Mouse (Mus musculus): ENCODE results near the gene Ift20. TPM values are rescaled to one million over a fixed set of nuclear protein-coding genes. Genes with fewer than 3 reads are reported as not detected.
"Not testable (repeated sequence)": the region's sequence is repeated elsewhere in the genome, so short reads cannot be mapped to it uniquely, and the experiment has no call there.

Ift20 gene
- total RNA-seq, 2 experiments from 2014 or later: 78.1 to 87.4 TPM

DNA sequence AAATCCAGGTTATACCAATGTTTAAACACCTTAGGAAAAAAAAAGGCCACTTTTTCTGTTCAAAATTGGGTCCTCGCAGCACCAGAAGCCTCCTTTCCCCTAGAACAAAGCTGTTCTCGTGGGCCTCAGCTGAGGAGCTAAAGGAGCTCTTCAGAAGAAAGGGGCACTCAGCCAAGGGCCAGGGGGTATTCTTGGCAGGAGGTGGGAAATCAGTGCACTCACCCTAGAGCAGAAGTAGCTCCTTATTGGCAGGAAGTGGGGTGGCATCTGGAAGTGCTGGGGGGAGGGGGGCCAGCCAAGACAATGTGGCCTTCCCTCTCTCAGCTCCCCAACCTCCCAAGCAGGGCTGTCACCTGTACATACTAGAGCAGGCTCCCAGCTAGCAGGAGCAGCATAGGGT lies 11.3 kb upstream of the Ift20 start:
- DNase-seq (ENCODE audit: extremely low spot score in 1 of 2, low spot score in 2 of 2): no peak
- no peak for TF ChIP-seq CTCF (IDR thresholded peaks at IDR 0.05)
- intact Hi-C loops (cut with DNase I): no loop called here
- Histone ChIP-seq H3K27ac (no peak overlapping the region; the same call in 1 of the 2 replicates), H3K4me3 (no peak overlapping the region)

DNA sequence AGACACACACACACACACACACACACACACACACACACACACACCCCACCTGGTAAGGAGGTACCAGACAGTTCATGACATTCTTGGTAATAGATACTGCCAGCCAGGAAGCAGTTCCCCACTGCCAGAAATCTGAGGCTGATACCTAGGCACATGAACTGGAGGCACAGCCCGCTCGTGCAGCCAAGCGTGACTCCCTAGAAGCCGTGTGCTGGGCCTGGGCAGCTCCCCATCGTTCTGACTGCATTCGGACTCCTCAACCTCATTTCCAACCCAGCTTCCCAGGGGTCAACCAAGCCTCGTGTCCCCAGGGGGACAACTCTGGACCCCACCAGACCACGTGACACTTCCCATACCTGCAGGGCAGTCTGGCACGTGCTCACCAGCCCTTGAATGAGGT lies 7.4 kb upstream of the Ift20 start:
- Histone ChIP-seq H3K27ac (no peak overlapping the region), H3K4me3 (no peak overlapping the region)
- TF ChIP-seq CTCF (IDR thresholded peaks at IDR 0.05): no peak
- no peak for DNase-seq (ENCODE audit: extremely low spot score in 1 of 2, low spot score in 2 of 2)
- intact Hi-C loops (cut with DNase I): no loop called here

DNA sequence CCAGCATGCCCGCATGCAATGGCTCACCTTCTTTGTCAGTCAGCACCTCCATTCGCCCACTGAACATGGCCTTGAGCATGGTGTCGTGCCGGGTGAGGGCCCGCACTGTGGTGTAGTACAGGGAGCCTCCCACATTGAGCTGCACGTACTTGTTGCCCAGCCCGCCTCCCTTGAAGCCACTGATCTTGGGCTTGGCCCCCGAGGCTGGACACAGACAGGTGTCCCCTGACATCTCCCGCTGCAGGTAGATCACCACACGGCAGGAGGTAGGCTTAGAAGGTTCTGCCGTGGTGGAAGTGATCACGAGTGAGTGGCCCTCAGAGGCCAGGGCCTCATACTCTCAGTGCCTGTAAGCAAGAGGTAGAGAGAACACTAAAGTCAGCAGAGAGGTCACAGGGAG lies 6.2 kb upstream of the Ift20 start:
- no peak for DNase-seq (ENCODE audit: extremely low spot score in 1 of 2, low spot score in 2 of 2)
- intact Hi-C loops (cut with DNase I): no loop called here
- no peak for TF ChIP-seq CTCF (IDR thresholded peaks at IDR 0.05)
- Histone ChIP-seq H3K27ac (0 out of 2 replicates have a peak overlapping the region, but pooled peaks have one; percentile 15), H3K4me3 (no peak overlapping the region)

DNA sequence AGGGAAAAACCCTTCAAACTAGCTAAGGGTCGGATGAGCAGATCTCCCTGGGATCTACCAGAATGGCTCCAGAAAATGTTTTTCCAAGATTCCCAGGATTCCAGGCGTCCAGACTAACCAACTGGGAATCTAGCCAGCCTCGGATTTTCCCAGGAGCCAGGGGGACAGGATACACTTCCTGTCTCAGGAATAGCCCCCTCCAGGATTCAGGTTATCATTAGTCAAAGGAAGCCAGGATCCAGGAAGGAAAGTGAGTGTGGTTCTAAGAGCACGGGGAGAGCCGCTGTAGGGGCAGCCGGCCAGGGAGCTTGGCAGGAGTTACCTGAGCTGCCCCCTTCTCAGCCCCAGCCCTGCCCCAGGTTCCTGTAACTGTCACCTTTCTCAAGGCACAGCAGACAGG lies 5.1 kb upstream of the Ift20 start:
- H3K4me3 ChIP-seq: no peak overlapping the region
- TF ChIP-seq CTCF (IDR thresholded peaks at IDR 0.05): no peak
- intact Hi-C loops (cut with DNase I): no loop called here
- no peak for DNase-seq (ENCODE audit: extremely low spot score in 1 of 2, low spot score in 2 of 2)
- no peak overlapping the region for H3K27ac ChIP-seq

DNA sequence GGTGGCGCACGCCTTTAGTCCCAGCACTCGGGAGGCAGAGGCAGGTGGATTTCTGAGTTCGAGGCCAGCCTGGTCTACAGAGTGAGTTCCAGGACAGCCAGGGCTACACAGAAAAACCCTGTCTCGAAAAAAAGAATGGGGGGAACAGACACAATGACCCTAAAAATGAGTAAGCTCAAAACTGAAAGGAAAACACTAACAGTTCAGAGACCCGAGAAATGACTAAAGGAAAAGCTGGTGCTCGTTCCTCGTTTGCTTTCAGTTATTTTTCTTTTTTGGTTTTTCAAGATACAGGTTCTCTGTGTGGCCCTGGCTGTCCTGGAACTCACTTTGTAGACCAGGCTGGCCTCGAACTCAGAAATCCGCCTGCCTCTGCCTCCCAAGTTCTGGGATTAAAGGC lies 4.6 kb upstream of the Ift20 start:
- DNase-seq (ENCODE audit: extremely low spot score in 1 of 2, low spot score in 2 of 2); H3K4me3 ChIP-seq; H3K27ac ChIP-seq; intact Hi-C loops (cut with DNase I): not testable (repeated sequence)

DNA sequence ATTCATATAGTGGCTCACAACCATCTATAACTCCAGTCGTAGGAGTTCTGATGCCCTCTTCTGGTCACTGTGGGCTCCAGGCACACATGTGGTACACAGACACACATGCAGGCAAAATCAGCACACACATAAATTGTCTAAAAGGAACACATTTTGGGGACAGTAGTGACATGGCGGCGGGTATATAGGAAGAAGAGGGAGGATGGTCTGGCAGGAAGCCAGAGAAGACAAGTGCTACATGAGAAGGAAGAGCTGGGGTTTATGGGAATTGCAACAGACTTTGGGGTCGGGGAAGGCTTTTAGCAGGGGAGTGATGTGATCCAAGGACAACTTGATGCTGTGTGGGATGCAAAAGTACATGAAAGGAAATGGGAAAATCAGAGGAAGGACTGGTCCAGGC lies 1.6 kb upstream of the Ift20 start:
- DNase-seq (ENCODE audit: extremely low spot score in 1 of 2, low spot score in 2 of 2): no peak
- Histone ChIP-seq H3K4me3 (peak overlapping the region; percentile 96; the same call in 1 of the 2 replicates), H3K27ac (no peak overlapping the region; the same call in 1 of the 2 replicates)
- intact Hi-C loops (cut with DNase I): no loop called here
- TF ChIP-seq CTCF (IDR thresholded peaks at IDR 0.05): no peak; the same call in none of the 2 replicates

DNA sequence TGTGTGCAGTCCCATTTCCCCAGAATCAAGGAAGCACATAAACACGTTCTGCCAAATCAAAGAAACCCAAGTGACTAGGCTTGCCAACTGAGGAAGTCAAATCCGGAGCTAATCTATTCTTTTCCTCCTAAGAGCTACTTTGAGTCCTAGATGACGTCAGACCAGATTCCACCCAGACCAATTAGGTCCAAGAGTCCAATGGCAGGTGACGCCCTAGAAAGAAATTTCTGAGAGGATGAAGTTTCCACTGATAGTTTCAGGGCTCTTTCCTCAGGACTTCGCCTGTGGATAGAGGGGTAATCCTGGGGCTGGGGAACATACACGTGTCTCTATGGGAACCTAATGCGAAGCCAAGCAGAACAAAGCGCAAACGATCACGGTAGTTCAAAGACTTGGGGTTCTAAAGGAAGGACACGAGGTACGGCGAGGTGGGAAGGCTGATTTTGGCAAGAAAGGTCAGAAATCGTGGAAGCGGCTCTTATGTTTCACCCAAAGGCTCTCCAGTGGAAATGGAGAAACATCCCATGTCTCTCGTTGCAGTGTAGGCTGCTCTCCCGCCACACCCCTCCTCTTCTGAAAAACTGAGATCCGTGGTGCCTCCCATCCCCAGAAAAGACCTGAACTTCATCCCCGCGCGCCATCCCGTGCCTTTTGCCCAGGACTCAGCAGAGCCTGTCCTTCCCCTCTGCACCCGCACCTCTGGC lies 633 bp upstream of the Ift20 start:
- Histone ChIP-seq H3K4me3 (peak overlapping the region; percentile 96), H3K27ac (peak overlapping the region; percentile 84)
- no peak for DNase-seq (ENCODE audit: extremely low spot score in 1 of 2, low spot score in 2 of 2)
- intact Hi-C loops (cut with DNase I): loop anchor here (2.0 kb wide), 1 partner anchor 23 kb away; the partner anchor contains the start of genes Poldip2 and Tmem199
- TF ChIP-seq CTCF (IDR thresholded peaks at IDR 0.05): no peak

DNA sequence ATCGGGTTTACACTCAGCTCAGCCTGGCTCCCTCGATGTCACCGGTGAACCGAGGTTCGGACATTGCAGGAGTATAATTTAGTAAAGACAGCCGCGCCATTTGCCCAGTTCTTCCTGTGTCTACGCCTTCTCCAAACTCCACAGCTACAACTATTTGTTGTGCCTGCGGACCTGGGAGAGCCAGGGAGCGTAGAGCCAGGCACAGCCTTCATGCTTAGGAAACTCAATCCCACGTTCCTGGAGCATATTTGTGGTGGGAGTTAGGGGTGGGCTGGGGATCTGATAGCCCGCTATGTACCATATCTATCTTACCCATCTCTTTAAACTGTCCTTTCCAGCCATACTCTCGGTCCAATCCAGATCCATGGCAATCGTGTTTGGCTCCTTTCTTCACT lies 526 bp downstream of the Ift20 start:
- Histone ChIP-seq H3K27ac (peak overlapping the region; percentile 93), H3K4me3 (peak overlapping the region; percentile 96)
- intact Hi-C loops (cut with DNase I): loop anchor here (2.0 kb wide), 1 partner anchor 24 kb away; the partner anchor contains the start of genes Poldip2 and Tmem199
- DNase-seq (ENCODE audit: extremely low spot score in 1 of 2, low spot score in 2 of 2): no peak
- no peak for TF ChIP-seq CTCF (IDR thresholded peaks at IDR 0.05)

DNA sequence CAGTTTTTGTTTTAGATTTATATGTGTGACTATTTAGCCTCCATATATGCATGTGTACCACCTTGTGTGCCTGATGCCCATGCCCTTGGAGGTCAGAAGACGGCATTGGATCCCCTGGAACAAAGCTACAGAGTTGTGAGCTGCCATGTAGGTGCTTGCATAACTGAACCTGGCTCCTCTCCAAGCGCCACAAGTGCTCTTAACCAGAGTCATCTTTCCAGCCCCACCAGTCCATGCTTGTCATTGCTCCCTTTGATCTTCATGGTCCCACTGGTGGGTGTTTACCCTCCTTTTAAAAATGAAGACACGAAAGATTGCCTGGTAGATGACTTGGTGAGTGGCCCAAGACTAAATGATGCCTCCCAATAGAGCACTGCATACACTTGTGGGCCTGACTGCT lies 4.2 kb downstream of the Ift20 start:
- H3K4me3 ChIP-seq: no peak overlapping the region
- no peak for TF ChIP-seq CTCF (IDR thresholded peaks at IDR 0.05)
- intact Hi-C loops (cut with DNase I): no loop called here
- H3K27ac ChIP-seq: no peak overlapping the region
- no peak for DNase-seq (ENCODE audit: extremely low spot score in 1 of 2, low spot score in 2 of 2)

DNA sequence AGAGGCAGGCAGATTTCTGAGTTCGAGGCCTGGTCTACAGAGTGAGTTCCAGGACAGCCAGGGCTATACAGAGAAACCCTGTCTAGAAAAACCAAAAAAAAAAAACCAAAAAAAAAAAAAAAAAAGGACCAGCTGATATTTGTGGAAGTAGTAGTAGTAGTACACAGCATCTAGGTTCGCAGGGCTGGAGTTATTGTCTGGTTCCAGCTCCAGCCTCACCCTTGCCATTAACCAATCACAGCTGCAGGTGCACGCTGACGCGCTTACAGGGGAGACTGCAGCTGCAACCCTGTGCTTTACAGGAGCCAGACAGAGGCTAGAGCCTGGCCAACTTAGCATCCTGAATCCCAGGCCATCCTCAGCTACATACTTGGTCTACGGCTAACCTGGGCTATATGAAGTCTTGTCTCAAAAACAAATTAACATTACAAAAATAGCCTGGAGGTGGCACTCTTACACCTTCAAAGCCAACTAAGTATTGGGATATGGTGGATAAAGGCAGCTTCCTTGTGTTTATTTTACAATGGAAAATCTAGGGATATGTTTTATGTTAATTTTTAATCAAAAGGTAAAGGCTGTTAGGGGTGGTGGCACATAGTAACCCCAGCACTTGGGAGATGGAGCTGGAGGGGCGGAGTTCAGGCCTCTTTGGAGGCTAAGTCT lies 8.4 kb downstream of the Ift20 start:
- Histone ChIP-seq H3K4me3 (no peak overlapping the region), H3K27ac (no peak overlapping the region)
- intact Hi-C loops (cut with DNase I): no loop called here
- DNase-seq (ENCODE audit: extremely low spot score in 1 of 2, low spot score in 2 of 2): no peak
- peak; percentile 28; the same call in 1 of the 2 replicates for TF ChIP-seq CTCF (IDR thresholded peaks at IDR 0.05)

DNA sequence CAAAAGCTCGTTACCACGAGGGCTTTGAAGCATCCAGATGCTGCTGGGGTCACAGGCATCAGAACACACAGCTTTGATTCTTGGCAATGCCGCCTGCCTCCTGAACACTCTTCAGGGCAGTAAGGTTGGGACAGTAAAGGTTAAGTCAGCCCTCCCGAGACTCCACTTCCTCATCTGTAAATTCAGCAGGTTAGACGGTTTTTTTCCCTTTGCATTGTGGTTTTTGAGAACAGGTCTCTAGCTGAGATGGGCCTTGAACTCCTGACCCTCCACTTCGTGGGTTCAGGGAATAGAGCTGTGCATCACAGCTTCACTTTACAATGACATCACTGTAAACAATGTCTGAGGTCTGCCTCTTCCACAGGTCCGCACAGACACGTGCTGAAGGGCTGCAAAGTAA lies 9.0 kb downstream of the Ift20 start:
- TF ChIP-seq CTCF (IDR thresholded peaks at IDR 0.05): no peak
- intact Hi-C loops (cut with DNase I): no loop called here
- no peak overlapping the region for H3K27ac ChIP-seq
- DNase-seq (ENCODE audit: extremely low spot score in 1 of 2, low spot score in 2 of 2): no peak
- no peak overlapping the region for H3K4me3 ChIP-seq

DNA sequence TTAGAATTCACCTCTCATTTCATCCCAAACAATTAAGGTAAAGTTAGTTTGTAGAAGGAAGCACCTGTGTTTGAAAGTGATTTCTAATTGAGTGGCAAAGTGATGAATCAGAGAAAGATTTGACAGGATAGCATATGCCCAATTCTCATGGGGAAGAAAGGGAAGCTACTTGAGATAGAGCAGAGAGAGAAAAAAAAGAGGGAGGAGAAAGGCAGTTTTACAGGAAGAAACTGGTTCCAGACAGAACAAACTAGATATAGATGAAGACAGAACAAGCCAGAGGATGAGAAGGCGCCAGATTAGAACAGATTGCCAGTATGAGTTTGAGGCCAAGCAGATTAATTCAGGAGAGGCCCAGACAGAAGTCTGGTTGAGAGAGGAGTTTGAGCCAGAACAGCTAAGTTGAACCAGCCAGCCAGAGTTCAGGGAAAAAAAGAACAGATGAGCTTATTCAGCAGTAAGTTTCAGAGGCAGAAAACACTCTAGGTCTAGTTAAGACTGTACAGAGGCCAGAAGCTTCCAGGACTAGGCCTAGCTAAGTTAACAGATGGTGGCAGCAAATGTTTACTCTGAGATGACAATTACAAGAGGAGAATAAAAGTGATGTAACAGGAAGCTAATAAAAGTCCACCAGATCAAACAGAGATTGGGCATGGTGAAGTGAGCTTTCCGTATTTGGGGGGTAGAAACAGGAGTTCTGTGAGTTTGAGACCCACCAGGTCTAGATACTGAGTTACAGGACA lies 11.7 kb downstream of the Ift20 start:
- Histone ChIP-seq H3K4me3 (no peak overlapping the region), H3K27ac (no peak overlapping the region)
- no peak for TF ChIP-seq CTCF (IDR thresholded peaks at IDR 0.05)
- intact Hi-C loops (cut with DNase I): no loop called here
- DNase-seq (ENCODE audit: extremely low spot score in 1 of 2, low spot score in 2 of 2): no peak

Data from left cerebral cortex, adult 2 months (tissue).